Comparison of ENCODE assay signal across 9 mouse cellular contexts in genomic region chr9:105857773-105858172, GRCm38 (mm10). TPM values are rescaled to one million over a fixed set of nuclear protein-coding genes. Genes with fewer than 3 reads are reported as not detected.
DNase-seq lines count a peak whose midpoint lies in the region; ATAC-seq and TF ChIP-seq lines count a peak whose summit lies in the region.
"Had no signal": no experiment of that assay in that cellular context is flagged by ENCODE, and none has a peak within 500 bp of the region (broad histone marks: within the 10 kb centered on the region; RNA-seq: fewer than 3 reads in every experiment).

No protein-coding gene starts in this region.

- TF ChIP-seq CTCF in thymus, adult 2 months (IDR thresholded peaks at IDR 0.05; ENCODE audit: borderline replicate concordance, control insufficient read depth, extremely low read depth, insufficient read depth, low read length, poor library complexity), result no peak

- 17% methylated on average over 6 of the region's 6 CpGs for WGBS in thymus, adult 2 months
- 15% methylated on average over 6 of the region's 6 CpGs for WGBS in kidney, embryonic 15.5 days
- 15% methylated on average over 6 of the region's 6 CpGs for WGBS in limb, embryonic 14.5 days
- 15% methylated on average over 6 of the region's 6 CpGs for WGBS in neural tube, embryonic 14.5 days

- H3K27ac ChIP-seq in thymus, adult 2 months (ENCODE audit: control insufficient read depth, insufficient read depth, low read length), result no peak overlapping the region
- no peak overlapping the region for H3K27ac ChIP-seq in kidney, embryonic 15.5 days
- no peak overlapping the region for H3K27ac ChIP-seq in limb, embryonic 14.5 days (replicated peaks; ENCODE audit: low read depth, low read length)
- H3K27ac ChIP-seq in neural tube, embryonic 14.5 days (ENCODE audit: low read depth, low read length), result no peak overlapping the region
- H3K27ac ChIP-seq: embryonic facial prominence, embryonic 13.5 days had no signal

- no peaks in the 10 kb centered on the region for H3K9me3 ChIP-seq in kidney, embryonic 15.5 days (replicated peaks)
- no peaks in the 10 kb centered on the region for H3K9me3 ChIP-seq in limb, embryonic 14.5 days (ENCODE audit: control insufficient read depth, low read length)
- no peaks in the 10 kb centered on the region for H3K9me3 ChIP-seq in neural tube, embryonic 14.5 days (ENCODE audit: control insufficient read depth, low read length)
- H3K9me3 ChIP-seq: embryonic facial prominence, embryonic 13.5 days had no signal

- no peak overlapping the region for H3K4me3 ChIP-seq in thymus, adult 2 months (ENCODE audit: control insufficient read depth, insufficient read depth, low read length)
- H3K4me3 ChIP-seq in kidney, embryonic 15.5 days (replicated peaks), result no peak overlapping the region
- no peak overlapping the region for H3K4me3 ChIP-seq in limb, embryonic 14.5 days (replicated peaks; ENCODE audit: low read length)
- H3K4me3 ChIP-seq in neural tube, embryonic 14.5 days (ENCODE audit: low read depth, low read length), result no peak overlapping the region
- H3K4me3 ChIP-seq: embryonic facial prominence, embryonic 13.5 days had no signal

- H3K4me1 ChIP-seq in thymus, adult 2 months (replicated peaks; ENCODE audit: control insufficient read depth, insufficient read depth, low read length), result no peaks in the 10 kb centered on the region
- H3K4me1 ChIP-seq in kidney, embryonic 15.5 days, result no peaks in the 10 kb centered on the region
- H3K4me1 ChIP-seq in limb, embryonic 14.5 days (ENCODE audit: control insufficient read depth, insufficient read depth, low read length), result no peaks in the 10 kb centered on the region
- H3K4me1 ChIP-seq in neural tube, embryonic 14.5 days (ENCODE audit: control insufficient read depth, insufficient read depth, low read length), result no peaks in the 10 kb centered on the region
- H3K4me1 ChIP-seq: embryonic facial prominence, embryonic 13.5 days had no signal

- peak; percentile 40 for DNase-seq in thymus, adult 2 months
- DNase-seq in thymus, adult 18-20 months, result no peak
- DNase-seq in cerebellum, adult 9-10 months, result peak; percentile 38
- peak; percentile 71 to 81 for DNase-seq in frontal cortex, postnatal 36 days (ENCODE audit: low spot score in 2 of 2)
- peak; percentile 64 for DNase-seq in limb, embryonic 14.5 days (ENCODE audit: low spot score)
- peak; percentile 29 for DNase-seq in thymus, postnatal 25 days

- TF ChIP-seq POLR2A in thymus, adult 2 months (IDR thresholded peaks at IDR 0.05; ENCODE audit: control insufficient read depth, extremely low read depth, insufficient read depth, low read length, poor library complexity), result no peak
- TF ChIP-seq POLR2A in limb, embryonic 14.5 days (IDR thresholded peaks at IDR 0.05; ENCODE audit: borderline replicate concordance, extremely low read depth, insufficient read depth, insufficient read length), result no peak

- ATAC-seq in kidney, embryonic 15.5 days (replicated peaks; ENCODE audit: low FRiP score), result peak; percentile 46; the same call in 1 of the 2 replicates
- ATAC-seq in limb, embryonic 14.5 days (ENCODE audit: low FRiP score, low read depth), result 0 out of 2 replicates have a peak, but pooled peaks have one; percentile 37
- ATAC-seq in neural tube, embryonic 14.5 days (ENCODE audit: low read depth), result peak; percentile 49; the same call in 1 of the 2 replicates

- H3K36me3 ChIP-seq in thymus, adult 2 months (ENCODE audit: control insufficient read depth, insufficient read depth, low read length), result no peaks in the 10 kb centered on the region
- no peaks in the 10 kb centered on the region for H3K36me3 ChIP-seq in kidney, embryonic 15.5 days
- no peaks in the 10 kb centered on the region for H3K36me3 ChIP-seq in limb, embryonic 14.5 days (ENCODE audit: control insufficient read depth, insufficient read depth, low read length)
- H3K36me3 ChIP-seq in neural tube, embryonic 14.5 days (ENCODE audit: control insufficient read depth, insufficient read depth, low read length), result no peaks in the 10 kb centered on the region
- H3K36me3 ChIP-seq: embryonic facial prominence, embryonic 13.5 days had no signal

- no peaks in the 10 kb centered on the region for H3K27me3 ChIP-seq in thymus, adult 2 months (ENCODE audit: control insufficient read depth, insufficient read depth, low read length)
- H3K27me3 ChIP-seq in kidney, embryonic 15.5 days, result no peaks in the 10 kb centered on the region
- no peaks in the 10 kb centered on the region for H3K27me3 ChIP-seq in limb, embryonic 14.5 days (ENCODE audit: control insufficient read depth, insufficient read depth, low read length)
- no peaks in the 10 kb centered on the region for H3K27me3 ChIP-seq in neural tube, embryonic 14.5 days (ENCODE audit: control insufficient read depth, insufficient read depth, low read length)

- no peak overlapping the region for H3K4me2 ChIP-seq in kidney, embryonic 15.5 days
- no peak overlapping the region for H3K4me2 ChIP-seq in limb, embryonic 14.5 days (replicated peaks; ENCODE audit: low read depth, low read length, severe bottlenecking)
- H3K4me2 ChIP-seq in neural tube, embryonic 14.5 days (ENCODE audit: low read depth, low read length), result no peak overlapping the region
- H3K4me2 ChIP-seq: embryonic facial prominence, embryonic 13.5 days had no signal

- no peak overlapping the region for H3K9ac ChIP-seq in kidney, embryonic 15.5 days
- H3K9ac ChIP-seq in limb, embryonic 14.5 days (ENCODE audit: low read depth, low read length, severe bottlenecking), result no peak overlapping the region
- H3K9ac ChIP-seq in neural tube, embryonic 14.5 days (replicated peaks; ENCODE audit: low read depth, low read length), result no peak overlapping the region
- H3K9ac ChIP-seq: embryonic facial prominence, embryonic 13.5 days had no signal

RNA-seq across cellular contexts. Expression of gene Col6a6, which starts 29.8 kb away (rescaled TPM):
- polyA plus RNA-seq in thymus, adult 2 months (2012; rRNA removed), result 0.79 and 0.82 TPM in 2 replicates
- 1.2 and 2.0 TPM in 2 replicates for polyA plus RNA-seq in kidney, embryonic 15.5 days (2015; fragmentation: Nextera tagmentation; extraction: Ambion mirVana)
- 9.4 and 11.5 TPM in 2 replicates for polyA plus RNA-seq in limb, embryonic 14.5 days (2012; rRNA removed)
- 7.0 and 7.2 TPM in 2 replicates for polyA plus RNA-seq in limb, embryonic 14.5 days (2014; fragmentation: Nextera tagmentation; extraction: Ambion mirVana)
- 0.10 and 0.19 TPM in 2 replicates for polyA plus RNA-seq in neural tube, embryonic 14.5 days (2014; fragmentation: Nextera tagmentation; extraction: Ambion mirVana)

Comparison
In these comparisons a context has a peak if more than half of its experiments do, and no peak if none do; other contexts are left out.
1. DNase-seq: peak in thymus, adult 2 months (single experiment), cerebellum, adult 9-10 months (single experiment), frontal cortex, postnatal 36 days (2 of 2), limb, embryonic 14.5 days (single experiment) and thymus, postnatal 25 days (single experiment); none in thymus, adult 18-20 months (0 of 2).
2. Peak in every context shown above with its lines, with median percentiles within 50 percentile points of each other: ATAC-seq.